Mouse (Mus musculus): ENCODE measurements around the gene Ctxn1. TPM values are rescaled to one million over a fixed set of nuclear protein-coding genes. Genes with fewer than 3 reads are reported as not detected.

Gene Ctxn1
- total RNA-seq (2023): 1 to 10 TPM in 1 of 2 experiments, under 1 TPM in 1; 0.44 to 1.1 TPM

GRCm38 (mm10) chr8:4259125-4259804, at the start of gene Ctxn1:
Gene Ctxn1, minus strand, starts transcription at chr8:4259274.

GRCm38 (mm10) chr8:4275275-4276110, 16.4 kb upstream of the Ctxn1 start, which contains the start of gene Timm44:
Gene Timm44, minus strand, starts transcription at chr8:4275913.

GRCm38 (mm10) chr8:4252934-4253841, 5.9 kb downstream of the Ctxn1 start, which contains the start of gene Snapc2:
Gene Snapc2, plus strand, starts transcription at chr8:4253080.

GRCm38 (mm10) chr8:4247951-4248540, 11.0 kb downstream of the Ctxn1 start, which contains the start of gene Tgfbr3l:
Gene Tgfbr3l, plus strand, starts transcription at chr8:4248214.

GRCm38 (mm10) chr8:4238434-4239192, 20.5 kb downstream of the Ctxn1 start, which contains the start of the genes Map2k7 and Gm49320:
Gene Map2k7, plus strand, starts transcription at chr8:4238740.
Gene Gm49320, plus strand, starts transcription at chr8:4238865.

GRCm38 (mm10) chr8:4226739-4227347, 32.2 kb downstream of the Ctxn1 start, which contains the start of gene Lrrc8e:
Gene Lrrc8e, plus strand, starts transcription at chr8:4226827.

GRCm38 (mm10) chr8:4216791-4217621, 42.1 kb downstream of the Ctxn1 start, which contains the start of gene Prr36:
Gene Prr36, minus strand, starts transcription at chr8:4217459.

Other genes with a start within 250 kb of the Ctxn1 start
- gene Cd209f, start 153.4 kb downstream of the Ctxn1 start, total RNA-seq (2023): not detected
- not detected for gene Cd209g, start 125.2 kb downstream of the Ctxn1 start, total RNA-seq (2023)
- 10 to 100 TPM in 1 of 2 experiments, 1 to 10 TPM in 1; 8.8 to 11.4 TPM for gene Evi5l, start 92.7 kb downstream of the Ctxn1 start, total RNA-seq (2023)
- under 1 TPM; 0.24 to 0.26 TPM for gene Prr36, start 41.8 kb downstream of the Ctxn1 start, total RNA-seq (2023)
- gene Lrrc8e, start 32.4 kb downstream of the Ctxn1 start, total RNA-seq (2023): not detected
- 10 to 100 TPM; 46.7 to 54.4 TPM for gene Map2k7, start 20.5 kb downstream of the Ctxn1 start, total RNA-seq (2023)
- not detected for gene Gm49320, start 20.4 kb downstream of the Ctxn1 start, total RNA-seq (2023)
- gene Tgfbr3l, start 11.1 kb downstream of the Ctxn1 start, total RNA-seq (2023): 1 to 10 TPM; 8.2 to 9.2 TPM
- gene Snapc2, start 6.2 kb downstream of the Ctxn1 start, total RNA-seq (2023): 10 to 100 TPM; 12.1 to 13.5 TPM
- 10 to 100 TPM; 29.9 to 38.5 TPM for gene Timm44, start 16.6 kb upstream of the Ctxn1 start, total RNA-seq (2023)
- 10 to 100 TPM; 10.8 to 12.3 TPM for gene Ccl25, start 65.9 kb upstream of the Ctxn1 start, total RNA-seq (2023)
- 10 to 100 TPM; 72.0 to 78.3 TPM for gene Elavl1, start 66.1 kb upstream of the Ctxn1 start, total RNA-seq (2023)
- 1 to 10 TPM; 3.0 to 3.7 TPM for gene Cers4, start 233.8 kb upstream of the Ctxn1 start, total RNA-seq (2023)

All from neutrophil, adult 83 days (primary cell).